Mouse (Mus musculus): ENCODE results near the gene Naa40. TPM values are rescaled to one million over a fixed set of nuclear protein-coding genes. Genes with fewer than 3 reads are reported as not detected.

Gene Naa40
- polyA plus RNA-seq, 1 experiment from 2014 or later = 51.9 TPM

DNA sequence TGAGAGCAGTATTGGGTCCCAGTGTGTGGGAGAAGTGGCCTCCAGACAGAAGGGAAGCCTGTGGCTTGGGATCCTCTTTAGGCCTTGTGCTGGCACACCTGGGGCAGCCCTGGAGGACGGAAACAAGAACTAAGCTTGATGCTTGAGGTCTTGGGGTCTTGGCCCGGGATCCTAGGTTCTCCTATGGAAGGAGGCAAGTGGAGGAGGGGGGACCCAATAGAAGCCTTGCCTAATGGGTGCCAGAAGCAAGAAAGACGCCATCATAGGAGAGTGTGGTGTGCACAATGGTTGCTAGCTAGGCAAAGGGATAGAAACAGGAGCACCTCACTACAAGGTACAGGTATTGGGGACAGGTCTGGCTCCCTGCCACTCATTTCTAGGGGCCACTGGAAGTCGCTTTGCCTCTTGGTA is 25.4 kb upstream of the Naa40 start:
- Histone ChIP-seq H3K27me3 (replicated peaks; ENCODE audit: control insufficient read depth, insufficient read depth, low read length) (no peaks in the 10 kb centered on the region), H3K4me1 (ENCODE audit: control insufficient read depth, insufficient read depth, low read length) (peaks cover 49% of the 10 kb centered on the region), H3K4me2 (ENCODE audit: low read depth, low read length) (peak overlapping the region; percentile 7), H3K36me3 (ENCODE audit: control insufficient read depth, insufficient read depth, low read length) (0 out of 2 replicates have a peak, but pooled peaks cover 8% of the 10 kb centered on the region), H3K27ac (ENCODE audit: low read length) (peak overlapping the region; percentile 70), H3K9ac (ENCODE audit: low read depth, low read length) (peak overlapping the region; percentile 87), H3K9me3 (ENCODE audit: control insufficient read depth, low read length) (no peaks in the 10 kb centered on the region), H3K4me3 (ENCODE audit: low read length) (no peak overlapping the region)
- no peak for ATAC-seq
- 55% methylated on average over 4 of the region's 4 CpGs for WGBS

DNA sequence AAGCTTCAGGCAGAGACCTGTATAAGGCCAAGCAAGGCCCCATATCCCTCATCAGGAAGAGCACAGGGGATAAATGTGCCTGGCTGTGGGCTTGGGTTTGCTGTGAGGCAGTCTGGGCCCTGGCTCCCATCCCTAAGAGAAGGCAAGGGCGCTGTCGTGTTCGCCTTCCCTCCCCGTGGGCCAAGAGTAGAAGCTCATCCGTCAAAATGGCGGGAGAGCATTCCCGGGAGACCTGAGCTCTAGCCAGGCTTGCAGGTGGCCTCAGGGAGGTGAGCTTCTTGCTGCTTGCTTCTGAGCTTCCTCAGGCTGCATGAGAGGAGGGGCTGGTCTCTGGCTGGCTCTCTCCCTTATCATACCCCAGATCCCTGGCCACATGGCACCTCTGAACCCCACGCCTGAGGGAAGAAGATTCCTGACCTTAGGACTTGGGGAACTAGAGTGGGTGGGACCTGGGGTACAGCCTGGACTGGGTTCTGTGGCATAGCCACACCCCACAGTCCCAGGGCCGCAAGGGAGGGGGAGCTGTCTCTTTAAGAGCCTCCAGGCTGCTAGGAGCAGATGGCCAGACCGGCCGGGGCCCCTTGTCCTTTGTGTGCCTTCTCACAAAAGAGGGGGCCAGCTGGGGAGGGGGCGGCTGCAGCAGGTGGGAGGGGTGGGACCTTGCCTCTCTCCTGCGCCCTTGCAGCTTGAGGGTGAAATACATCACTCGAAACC is 24.7 kb upstream of the Naa40 start:
- no peaks in the 10 kb centered on the region for H3K9me3 ChIP-seq (ENCODE audit: control insufficient read depth, low read length)
- peak overlapping the region; percentile 50 for H3K9ac ChIP-seq (ENCODE audit: low read depth, low read length)
- ATAC-seq = peak; percentile 52
- H3K4me3 ChIP-seq (ENCODE audit: low read length) = no peak overlapping the region
- peak overlapping the region; percentile 70 for H3K27ac ChIP-seq (ENCODE audit: low read length)
- H3K27me3 ChIP-seq (replicated peaks; ENCODE audit: control insufficient read depth, insufficient read depth, low read length) = no peaks in the 10 kb centered on the region
- H3K4me2 ChIP-seq (ENCODE audit: low read depth, low read length) = peak overlapping the region; percentile 7
- peaks cover 46% of the 10 kb centered on the region for H3K4me1 ChIP-seq (ENCODE audit: control insufficient read depth, insufficient read depth, low read length)
- WGBS = 20% methylated on average over 14 of the region's 14 CpGs
- 0 out of 2 replicates have a peak, but pooled peaks cover under 1% of the 10 kb centered on the region for H3K36me3 ChIP-seq (ENCODE audit: control insufficient read depth, insufficient read depth, low read length)

DNA sequence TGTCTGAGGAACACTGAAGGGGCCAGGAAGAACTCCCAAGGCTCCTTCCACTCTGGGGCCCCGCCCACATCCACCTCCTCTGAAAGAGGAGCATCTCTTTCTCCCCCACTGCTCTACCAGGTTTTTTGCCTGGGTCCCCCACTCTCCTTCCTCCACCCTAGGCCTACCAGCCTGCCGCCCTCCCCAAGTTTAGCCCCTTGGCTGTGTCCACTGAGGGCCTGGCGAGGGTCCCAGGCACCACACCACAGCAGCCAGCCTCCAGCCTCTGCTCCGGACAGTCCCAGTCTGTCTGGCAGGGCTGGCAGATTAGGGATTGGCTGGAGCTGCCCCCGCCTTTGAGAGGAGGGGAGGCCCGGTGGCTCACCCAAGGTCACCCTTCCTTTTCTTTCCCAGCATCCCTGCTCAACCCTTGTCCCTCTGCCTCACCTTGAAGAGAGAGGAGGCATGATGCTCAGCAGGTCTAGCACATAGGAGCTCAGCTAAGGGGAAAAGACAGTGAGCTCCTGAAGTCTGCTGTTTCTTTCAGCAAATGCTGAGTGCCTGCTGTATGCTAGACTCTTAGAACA is 23.9 kb upstream of the Naa40 start:
- no peak overlapping the region for H3K4me3 ChIP-seq (ENCODE audit: low read length)
- H3K27ac ChIP-seq (ENCODE audit: low read length) = peak overlapping the region; percentile 70
- H3K9me3 ChIP-seq (ENCODE audit: control insufficient read depth, low read length) = no peaks in the 10 kb centered on the region
- peaks cover 44% of the 10 kb centered on the region for H3K4me1 ChIP-seq (ENCODE audit: control insufficient read depth, insufficient read depth, low read length)
- H3K27me3 ChIP-seq (replicated peaks; ENCODE audit: control insufficient read depth, insufficient read depth, low read length) = no peaks in the 10 kb centered on the region
- H3K36me3 ChIP-seq (ENCODE audit: control insufficient read depth, insufficient read depth, low read length) = no peaks in the 10 kb centered on the region
- peak overlapping the region; percentile 23; the same call in 1 of the 2 replicates for H3K9ac ChIP-seq (ENCODE audit: low read depth, low read length)
- WGBS = 29% methylated on average over 6 of the region's 6 CpGs
- no peak overlapping the region for H3K4me2 ChIP-seq (ENCODE audit: low read depth, low read length)
- no peak for ATAC-seq

DNA sequence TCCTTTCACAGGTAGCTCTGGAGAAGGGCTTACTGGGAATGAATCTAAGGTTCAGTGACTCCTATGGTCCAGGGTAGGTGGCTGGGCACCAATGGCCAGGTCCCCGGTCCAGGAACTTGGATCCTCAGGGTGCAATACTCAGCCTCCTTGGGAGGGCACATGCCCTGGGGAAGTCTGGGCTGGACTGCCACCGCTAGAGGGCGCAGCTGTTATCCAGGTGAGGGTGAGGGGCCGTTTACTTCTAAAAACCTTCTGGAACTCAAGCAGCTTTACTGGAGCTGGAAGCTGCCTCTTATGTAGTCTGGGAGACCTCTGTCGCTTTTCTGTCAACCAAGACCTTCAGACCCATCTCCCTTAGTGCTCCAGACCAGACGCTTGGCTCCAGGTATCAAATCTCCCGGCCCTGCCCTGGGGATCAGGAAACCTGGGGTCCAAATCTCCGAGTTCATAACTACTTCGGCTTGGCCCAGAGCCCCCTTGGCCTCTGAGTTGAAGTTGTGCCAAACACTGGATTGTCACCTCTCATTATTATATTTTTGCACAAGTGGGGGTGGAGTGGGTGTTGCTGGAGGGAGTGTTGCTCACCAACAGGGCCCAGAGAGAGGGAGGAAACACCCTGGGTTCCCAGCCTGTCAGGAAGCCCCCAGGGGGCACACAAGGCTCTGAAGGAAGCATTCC is 23.2 kb upstream of the Naa40 start:
- no peak overlapping the region for H3K27ac ChIP-seq (ENCODE audit: low read length)
- H3K27me3 ChIP-seq (replicated peaks; ENCODE audit: control insufficient read depth, insufficient read depth, low read length) = no peaks in the 10 kb centered on the region
- 22% methylated on average over 9 of the region's 9 CpGs for WGBS
- no peak overlapping the region; the same call in 1 of the 2 replicates for H3K4me2 ChIP-seq (ENCODE audit: low read depth, low read length)
- ATAC-seq = no peak
- no peaks in the 10 kb centered on the region for H3K36me3 ChIP-seq (ENCODE audit: control insufficient read depth, insufficient read depth, low read length)
- H3K9me3 ChIP-seq (ENCODE audit: control insufficient read depth, low read length) = no peaks in the 10 kb centered on the region
- peak overlapping the region; percentile 23; the same call in 1 of the 2 replicates for H3K9ac ChIP-seq (ENCODE audit: low read depth, low read length)
- H3K4me3 ChIP-seq (ENCODE audit: low read length) = no peak overlapping the region
- H3K4me1 ChIP-seq (ENCODE audit: control insufficient read depth, insufficient read depth, low read length) = peaks cover 39% of the 10 kb centered on the region

DNA sequence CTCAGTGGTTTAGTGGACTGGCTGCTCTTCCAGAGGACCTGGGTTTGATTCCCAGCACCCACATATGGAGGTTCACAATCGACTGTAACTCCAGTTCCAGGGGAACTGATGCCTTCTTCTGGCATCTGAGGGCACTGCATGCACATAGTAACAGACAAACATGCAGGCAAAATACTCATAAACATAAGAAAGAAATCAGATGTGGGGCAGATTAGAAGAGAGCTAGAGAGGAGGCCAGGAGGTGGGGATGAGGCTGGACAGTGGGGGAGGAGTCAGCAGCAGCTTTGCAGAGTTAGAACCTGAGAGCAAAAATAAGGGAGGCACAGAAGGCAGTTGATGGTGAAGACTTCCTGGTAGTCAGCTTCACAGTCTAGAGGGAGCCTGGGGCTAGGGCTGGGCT is 21.6 kb upstream of the Naa40 start:
- H3K4me3 ChIP-seq (ENCODE audit: low read length) = no peak overlapping the region
- no peak overlapping the region for H3K4me2 ChIP-seq (ENCODE audit: low read depth, low read length)
- ATAC-seq = no peak
- peaks cover 35% of the 10 kb centered on the region for H3K4me1 ChIP-seq (ENCODE audit: control insufficient read depth, insufficient read depth, low read length)
- 85% methylated on average over 1 of the region's 1 CpGs for WGBS
- H3K27ac ChIP-seq (ENCODE audit: low read length) = no peak overlapping the region
- H3K9me3 ChIP-seq (ENCODE audit: control insufficient read depth, low read length) = no peaks in the 10 kb centered on the region
- no peak overlapping the region for H3K9ac ChIP-seq (ENCODE audit: low read depth, low read length)
- no peaks in the 10 kb centered on the region for H3K27me3 ChIP-seq (replicated peaks; ENCODE audit: control insufficient read depth, insufficient read depth, low read length)
- no peaks in the 10 kb centered on the region for H3K36me3 ChIP-seq (ENCODE audit: control insufficient read depth, insufficient read depth, low read length)

DNA sequence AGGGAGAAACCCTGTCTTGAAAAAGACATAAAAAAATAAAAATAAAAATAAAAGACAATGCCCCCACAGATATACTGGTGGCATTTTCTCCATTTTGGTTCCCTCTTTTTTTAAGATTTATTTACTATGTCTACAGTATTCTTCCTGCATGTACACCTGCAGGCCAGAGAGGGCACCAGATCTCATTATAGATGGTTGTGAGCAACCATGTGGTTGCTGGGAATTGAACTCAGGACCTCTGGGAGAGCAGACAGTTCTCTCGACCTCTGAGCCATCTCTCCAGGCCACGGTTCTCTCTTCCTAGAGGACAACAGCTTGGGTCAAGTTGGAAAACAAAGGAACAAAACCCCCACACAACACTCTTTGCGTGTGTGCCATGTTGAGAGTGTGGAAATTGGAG is 21.0 kb upstream of the Naa40 start:
- ATAC-seq = no peak
- no peak overlapping the region for H3K9ac ChIP-seq (ENCODE audit: low read depth, low read length)
- 90% methylated on average over 3 of the region's 3 CpGs for WGBS

DNA sequence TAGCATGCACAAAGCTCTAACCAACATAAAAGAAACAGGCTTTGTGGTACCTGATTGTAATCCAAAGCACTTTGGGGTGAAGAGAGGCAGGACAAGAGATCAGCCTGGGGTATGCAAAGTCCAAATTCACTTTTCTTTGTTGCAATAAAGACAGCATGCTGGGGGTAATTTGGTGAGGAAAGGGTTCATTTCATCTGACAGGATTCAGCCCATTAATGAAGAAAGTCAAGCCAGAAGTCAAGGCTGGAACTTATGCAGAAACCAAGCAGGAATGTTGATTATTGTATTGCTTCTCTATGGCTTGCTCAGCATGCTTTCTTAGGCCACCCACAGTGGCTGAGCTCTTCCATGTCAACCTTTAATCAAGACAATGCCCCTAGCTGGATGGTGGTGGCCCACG is 20.5 kb upstream of the Naa40 start:
- WGBS = 85% methylated on average over 1 of the region's 1 CpGs
- no peaks in the 10 kb centered on the region for H3K9me3 ChIP-seq (ENCODE audit: control insufficient read depth, low read length)
- no peak overlapping the region for H3K4me2 ChIP-seq (ENCODE audit: low read depth, low read length)
- H3K27ac ChIP-seq (ENCODE audit: low read length) = no peak overlapping the region
- no peak overlapping the region for H3K9ac ChIP-seq (ENCODE audit: low read depth, low read length)
- no peaks in the 10 kb centered on the region for H3K27me3 ChIP-seq (replicated peaks; ENCODE audit: control insufficient read depth, insufficient read depth, low read length)
- peaks cover 24% of the 10 kb centered on the region for H3K4me1 ChIP-seq (ENCODE audit: control insufficient read depth, insufficient read depth, low read length)
- H3K4me3 ChIP-seq (ENCODE audit: low read length) = no peak overlapping the region
- H3K36me3 ChIP-seq (ENCODE audit: control insufficient read depth, insufficient read depth, low read length) = no peaks in the 10 kb centered on the region
- ATAC-seq = no peak

More for the DNA sequence above, 21.0 kb upstream of the Naa40 start:
- H3K36me3 ChIP-seq (ENCODE audit: control insufficient read depth, insufficient read depth, low read length) = no peaks in the 10 kb centered on the region
- no peak overlapping the region for H3K27ac ChIP-seq (ENCODE audit: low read length)
- H3K9me3 ChIP-seq (ENCODE audit: control insufficient read depth, low read length) = no peaks in the 10 kb centered on the region
- no peak overlapping the region for H3K4me3 ChIP-seq (ENCODE audit: low read length)
- peaks cover 29% of the 10 kb centered on the region for H3K4me1 ChIP-seq (ENCODE audit: control insufficient read depth, insufficient read depth, low read length)
- H3K4me2 ChIP-seq (ENCODE audit: low read depth, low read length) = no peak overlapping the region
- H3K27me3 ChIP-seq (replicated peaks; ENCODE audit: control insufficient read depth, insufficient read depth, low read length) = no peaks in the 10 kb centered on the region

DNA sequence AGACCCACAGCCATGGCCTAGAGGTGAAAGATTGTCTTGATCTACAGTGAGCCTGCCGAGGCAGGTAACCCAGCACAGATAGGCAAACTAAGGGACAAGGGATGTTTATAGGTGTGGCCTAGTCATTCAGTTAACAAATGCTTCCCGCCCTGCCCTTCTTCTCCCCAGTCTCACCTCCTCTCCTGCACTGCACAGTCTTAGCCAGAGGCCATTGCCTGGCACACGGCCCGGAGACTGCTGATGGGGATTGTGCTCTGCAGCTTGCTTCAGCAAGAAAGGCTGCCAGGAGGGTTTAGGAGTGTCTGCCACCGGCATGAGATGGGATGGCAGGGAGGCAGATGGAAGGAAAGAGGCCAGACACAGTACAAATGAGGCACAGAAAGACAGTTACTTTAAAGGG is 16.9 kb upstream of the Naa40 start:
- H3K4me3 ChIP-seq (ENCODE audit: low read length) = no peak overlapping the region
- WGBS = 73% methylated on average over 5 of the region's 5 CpGs
- no peak for ATAC-seq

DNA sequence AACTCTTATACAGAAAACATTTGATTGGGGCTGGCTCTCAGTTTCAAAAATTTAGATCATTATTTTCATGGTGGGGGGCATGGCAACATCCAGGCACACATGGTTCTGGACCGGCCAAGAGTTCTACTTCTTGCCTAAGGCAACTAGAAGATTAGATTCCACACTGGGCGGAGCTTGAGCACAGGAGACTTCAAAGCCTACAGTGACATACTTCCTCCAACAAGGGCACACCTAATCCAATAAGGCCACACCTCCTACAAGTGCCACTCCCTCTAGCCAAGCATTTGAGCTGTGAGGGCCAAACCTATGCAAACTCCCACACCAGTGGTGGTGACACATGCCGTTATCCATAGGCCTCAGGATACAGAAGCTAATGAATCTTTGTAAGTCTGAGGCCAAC is 5.0 kb upstream of the Naa40 start:
- H3K36me3 ChIP-seq (ENCODE audit: control insufficient read depth, insufficient read depth, low read length) = no peaks in the 10 kb centered on the region
- no peak overlapping the region for H3K27ac ChIP-seq (ENCODE audit: low read length)
- no peak overlapping the region for H3K9ac ChIP-seq (ENCODE audit: low read depth, low read length)
- WGBS = 74% methylated on average over 3 of the region's 3 CpGs
- ATAC-seq = 0 out of 2 replicates have a peak, but pooled peaks have one; percentile 20
- no peaks in the 10 kb centered on the region for H3K27me3 ChIP-seq (replicated peaks; ENCODE audit: control insufficient read depth, insufficient read depth, low read length)
- no peak overlapping the region for H3K4me3 ChIP-seq (ENCODE audit: low read length)
- no peaks in the 10 kb centered on the region for H3K9me3 ChIP-seq (ENCODE audit: control insufficient read depth, low read length)
- H3K4me1 ChIP-seq (ENCODE audit: control insufficient read depth, insufficient read depth, low read length) = no peaks in the 10 kb centered on the region
- no peak overlapping the region for H3K4me2 ChIP-seq (ENCODE audit: low read depth, low read length)

More for the DNA sequence above, 16.9 kb upstream of the Naa40 start:
- Histone ChIP-seq H3K36me3 (ENCODE audit: control insufficient read depth, insufficient read depth, low read length) (no peaks in the 10 kb centered on the region), H3K9me3 (ENCODE audit: control insufficient read depth, low read length) (no peaks in the 10 kb centered on the region), H3K27ac (ENCODE audit: low read length) (no peak overlapping the region), H3K27me3 (replicated peaks; ENCODE audit: control insufficient read depth, insufficient read depth, low read length) (no peaks in the 10 kb centered on the region), H3K4me2 (ENCODE audit: low read depth, low read length) (no peak overlapping the region), H3K9ac (ENCODE audit: low read depth, low read length) (no peak overlapping the region), H3K4me1 (ENCODE audit: control insufficient read depth, insufficient read depth, low read length) (no peaks in the 10 kb centered on the region)

All from intestine, embryonic 16.5 days (tissue).